Mouse (Mus musculus) embryonic facial prominence, embryonic 14.5 days (tissue): ENCODE data around the gene Gse1. TPM values are rescaled to one million over a fixed set of nuclear protein-coding genes. Genes with fewer than 3 reads are reported as not detected.
A peak's percentile ranks its signal among the peaks of the same experiment; 100 is the strongest.

Experiments
- ATAC-seq: fragments of 200-750 bp; cut with Nextera tagmentation; 2 replicates; pipeline ENCODE4 v1.8.0; 2017; ENCODE audit warnings: low read depth, moderate number of reproducible peaks, moderate TSS enrichment
- DNase-seq: peaks from one replicate; pipeline ENCODE4 v3.0.0-alpha.2; 2015; ENCODE audit warnings: low spot score
- H3K27ac ChIP-seq: fragments of 300-500 bp; sonication (generic); replicated peaks from 2 replicates; pipeline ENCODE4 v1.5.1; 2014; ENCODE audit warnings: low read depth, mild to moderate bottlenecking, low read length, moderate library complexity
- H3K27me3 ChIP-seq: fragments of 300-500 bp; sonication (generic); replicated peaks from 2 replicates; pipeline ENCODE4 v1.6.1; 2014; ENCODE audit warnings: low read length; ENCODE audit not compliant: control insufficient read depth, insufficient read depth
- H3K36me3 ChIP-seq: fragments of 300-500 bp; sonication (generic); 2 replicates; pipeline ENCODE4 v1.6.1; 2014; ENCODE audit warnings: low read length, mixed read lengths; ENCODE audit not compliant: control insufficient read depth, insufficient read depth
- H3K4me1 ChIP-seq: fragments of 300-500 bp; sonication (generic); 2 replicates; pipeline ENCODE4 v1.6.1; 2014; ENCODE audit warnings: antibody characterized with exemption, low read length; ENCODE audit not compliant: control insufficient read depth, insufficient read depth
- H3K4me2 ChIP-seq: fragments of 300-500 bp; sonication (generic); 2 replicates; pipeline ENCODE4 v1.6.1; 2014; ENCODE audit warnings: low read depth, mild to moderate bottlenecking, low read length, moderate library complexity, mixed read lengths
- H3K4me3 ChIP-seq: fragments of 300-500 bp; sonication (generic); 2 replicates; pipeline ENCODE4 v1.5.1; 2014; ENCODE audit warnings: low read depth, mild to moderate bottlenecking, low read length
- H3K9ac ChIP-seq: fragments of 300-500 bp; sonication (generic); 2 replicates; pipeline ENCODE4 v1.6.1; 2014; ENCODE audit warnings: low read depth, mild to moderate bottlenecking, low read length, moderate library complexity, mixed read lengths
- H3K9me3 ChIP-seq: fragments of 300-500 bp; sonication (generic); 2 replicates; pipeline ENCODE4 v1.6.1; 2016; ENCODE audit warnings: low read length; ENCODE audit not compliant: control insufficient read depth
- WGBS: fragments of 180-500 bp; shearing (Covaris S2); extraction: QIAGEN DNeasy Blood & Tissue Kit; methylation state at CpG from one replicate; pipeline ENCODE4 v1.1.7; 2014; 5-methylcytosine and 5-hydroxymethylcytosine counted together
- polyA plus RNA-seq: library from polyadenylated mRNA; unstranded; fragments of >200 nt; fragmentation: Nextera tagmentation; extraction: Ambion mirVana; gene quantifications from 2 replicates; pipeline ENCODE4 v1.2.1, GENCODE M21; 2014

The Gse1 gene
- polyA plus RNA-seq, 1 experiment from 2014 or later: 8.7 TPM

DNA sequence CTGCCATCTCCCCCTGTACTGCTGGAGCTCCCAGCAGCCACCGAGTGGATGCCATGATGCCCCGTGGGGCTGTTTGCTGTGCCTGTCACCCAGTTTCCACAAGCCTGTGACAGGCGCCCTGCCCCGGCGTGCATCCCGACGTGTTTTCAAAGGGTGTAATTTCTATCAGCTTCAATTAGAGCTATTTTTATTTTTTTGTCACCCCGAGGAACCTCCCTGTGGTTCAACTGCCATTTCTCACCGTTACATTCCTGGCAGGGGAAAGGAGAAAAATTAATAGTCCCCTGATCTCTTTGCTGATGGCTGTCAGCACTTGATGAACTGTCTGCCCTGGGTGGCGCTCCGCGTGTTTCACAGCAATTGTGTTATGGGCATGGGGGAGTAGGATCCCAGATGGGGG lies 115.3 kb downstream of the Gse1 start:
- WGBS: 68% methylated on average over 11 of the region's 12 CpGs
- H3K4me2 ChIP-seq: no peak overlapping the region
- H3K9ac ChIP-seq: no peak overlapping the region
- no peaks in the 10 kb centered on the region for H3K9me3 ChIP-seq
- H3K27ac ChIP-seq: no peak overlapping the region
- peaks cover 19% of the 10 kb centered on the region for H3K4me1 ChIP-seq
- no peaks in the 10 kb centered on the region for H3K27me3 ChIP-seq
- no peak for ATAC-seq
- no peak overlapping the region for H3K4me3 ChIP-seq
- no peaks in the 10 kb centered on the region for H3K36me3 ChIP-seq
- DNase-seq: no peak

DNA sequence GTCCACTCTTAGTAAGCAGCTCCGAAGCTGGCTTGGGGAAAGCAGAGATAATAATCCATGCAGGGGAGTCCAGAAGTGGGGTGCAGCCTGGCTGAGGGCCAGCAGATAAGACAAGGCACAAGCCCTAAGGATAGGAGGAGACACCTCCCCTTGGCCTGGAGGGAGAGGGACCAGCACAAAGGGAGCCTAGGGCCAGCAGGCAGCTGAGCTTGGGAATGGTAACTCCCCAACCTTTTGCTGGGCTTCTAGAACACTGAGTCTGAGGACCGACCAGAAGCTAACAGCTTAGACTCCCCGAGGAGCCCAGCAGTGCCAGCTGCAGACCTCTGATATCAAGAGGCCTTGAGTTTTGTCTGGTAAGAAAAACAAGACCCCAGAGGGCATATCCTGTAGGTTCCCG lies 115.9 kb downstream of the Gse1 start:
- no peaks in the 10 kb centered on the region for H3K27me3 ChIP-seq
- no peak overlapping the region for H3K9ac ChIP-seq
- no peak overlapping the region for H3K27ac ChIP-seq
- H3K9me3 ChIP-seq: no peaks in the 10 kb centered on the region
- H3K4me2 ChIP-seq: no peak overlapping the region
- H3K4me3 ChIP-seq: no peak overlapping the region
- no peak for DNase-seq
- no peaks in the 10 kb centered on the region for H3K36me3 ChIP-seq
- no peak for ATAC-seq
- 17% methylated on average over 4 of the region's 4 CpGs for WGBS
- peaks cover 19% of the 10 kb centered on the region for H3K4me1 ChIP-seq

DNA sequence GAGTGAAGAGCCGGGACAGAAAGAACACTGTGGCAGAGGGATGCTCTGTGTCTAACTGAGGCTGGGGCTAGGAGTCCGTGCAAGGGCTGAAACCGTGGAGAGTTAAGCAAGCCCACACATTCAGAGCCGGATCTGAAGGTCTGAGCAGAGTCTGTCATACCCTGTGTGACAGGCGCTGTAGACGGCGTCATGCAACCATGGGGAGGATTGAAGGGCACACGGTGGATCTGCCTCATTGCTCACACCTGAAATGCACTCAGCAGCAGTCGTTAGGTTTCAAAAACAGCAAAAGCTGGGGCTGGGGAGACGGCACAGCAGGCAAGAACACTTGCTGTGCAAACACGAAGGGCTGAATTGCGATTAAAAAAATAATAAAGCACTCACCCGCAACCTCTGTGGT lies 116.3 kb downstream of the Gse1 start:
- H3K4me1 ChIP-seq: peaks cover 19% of the 10 kb centered on the region

DNA sequence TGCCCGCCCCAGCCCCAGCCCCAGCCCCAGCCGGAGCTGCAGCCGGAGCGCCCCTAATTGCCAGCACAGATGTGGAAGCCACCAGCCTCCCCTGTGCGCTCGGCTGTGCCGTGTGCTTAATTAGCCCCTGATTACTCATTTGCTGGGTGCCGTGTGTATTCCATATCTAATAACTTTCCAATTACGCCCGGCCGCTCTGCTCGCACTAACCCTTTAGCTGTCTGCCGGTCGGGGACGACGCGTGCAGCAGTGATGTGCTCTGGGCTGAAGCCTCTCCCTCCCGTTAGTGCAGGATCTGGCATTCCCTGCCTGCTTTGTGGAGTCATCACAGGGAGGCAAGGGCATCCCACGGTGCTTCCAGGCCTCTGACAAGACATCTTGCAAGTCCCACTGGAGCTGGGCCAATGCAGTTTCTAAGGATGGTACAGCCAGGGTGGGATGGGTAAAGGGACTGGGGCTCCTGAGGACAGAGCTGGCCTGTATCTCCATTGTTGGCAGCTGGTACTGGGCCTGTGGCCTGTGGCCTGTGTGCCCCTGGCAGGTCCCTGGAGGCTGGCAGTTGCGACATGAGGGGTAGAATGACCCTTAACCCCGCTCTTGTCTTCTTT lies 119.6 kb downstream of the Gse1 start:
- Histone ChIP-seq H3K4me1 (peaks cover 25% of the 10 kb centered on the region), H3K9ac (0 out of 2 replicates have a peak overlapping the region, but pooled peaks have one; percentile 5), H3K4me2 (no peak overlapping the region; the same call in 1 of the 2 replicates), H3K36me3 (no peaks in the 10 kb centered on the region), H3K27me3 (no peaks in the 10 kb centered on the region), H3K27ac (no peak overlapping the region), H3K4me3 (no peak overlapping the region), H3K9me3 (no peaks in the 10 kb centered on the region)
- DNase-seq (no peak), ATAC-seq (peak; percentile 73)
- WGBS: 53% methylated on average over 18 of the region's 21 CpGs

More for the DNA sequence above, 116.3 kb downstream of the Gse1 start:
- H3K36me3 ChIP-seq: no peaks in the 10 kb centered on the region
- H3K9ac ChIP-seq: no peak overlapping the region
- no peak overlapping the region for H3K4me3 ChIP-seq
- no peaks in the 10 kb centered on the region for H3K9me3 ChIP-seq
- DNase-seq (no peak), ATAC-seq (no peak)
- H3K27me3 ChIP-seq: no peaks in the 10 kb centered on the region
- H3K4me2 ChIP-seq: no peak overlapping the region
- 29% methylated on average over 13 of the region's 13 CpGs for WGBS
- H3K27ac ChIP-seq: no peak overlapping the region

DNA sequence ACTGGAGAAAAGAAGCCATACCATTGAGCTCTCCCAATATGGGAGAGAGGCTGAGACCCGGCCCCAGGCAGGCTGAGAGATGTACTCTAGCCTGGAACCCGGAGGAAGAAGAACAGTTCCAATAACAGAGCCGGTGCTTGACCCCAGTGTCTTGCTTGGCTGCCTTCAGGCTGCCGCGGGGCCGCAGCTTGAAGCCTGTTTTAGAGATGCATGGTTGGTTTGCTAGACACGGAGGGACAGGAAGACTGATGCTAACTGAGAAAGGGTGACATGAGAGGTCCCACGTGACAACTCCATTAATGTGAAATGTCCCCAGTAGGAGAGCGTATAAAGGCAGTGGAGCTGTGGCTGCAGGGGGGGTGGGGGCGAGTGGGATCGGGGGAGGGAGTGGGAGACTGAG lies 120.7 kb downstream of the Gse1 start:
- DNase-seq: no peak
- Histone ChIP-seq H3K27me3 (no peaks in the 10 kb centered on the region), H3K9me3 (no peaks in the 10 kb centered on the region), H3K4me3 (no peak overlapping the region), H3K27ac (no peak overlapping the region), H3K9ac (no peak overlapping the region), H3K36me3 (no peaks in the 10 kb centered on the region), H3K4me2 (no peak overlapping the region), H3K4me1 (peaks cover 20% of the 10 kb centered on the region)
- ATAC-seq: no peak
- 33% methylated on average over 11 of the region's 11 CpGs for WGBS

DNA sequence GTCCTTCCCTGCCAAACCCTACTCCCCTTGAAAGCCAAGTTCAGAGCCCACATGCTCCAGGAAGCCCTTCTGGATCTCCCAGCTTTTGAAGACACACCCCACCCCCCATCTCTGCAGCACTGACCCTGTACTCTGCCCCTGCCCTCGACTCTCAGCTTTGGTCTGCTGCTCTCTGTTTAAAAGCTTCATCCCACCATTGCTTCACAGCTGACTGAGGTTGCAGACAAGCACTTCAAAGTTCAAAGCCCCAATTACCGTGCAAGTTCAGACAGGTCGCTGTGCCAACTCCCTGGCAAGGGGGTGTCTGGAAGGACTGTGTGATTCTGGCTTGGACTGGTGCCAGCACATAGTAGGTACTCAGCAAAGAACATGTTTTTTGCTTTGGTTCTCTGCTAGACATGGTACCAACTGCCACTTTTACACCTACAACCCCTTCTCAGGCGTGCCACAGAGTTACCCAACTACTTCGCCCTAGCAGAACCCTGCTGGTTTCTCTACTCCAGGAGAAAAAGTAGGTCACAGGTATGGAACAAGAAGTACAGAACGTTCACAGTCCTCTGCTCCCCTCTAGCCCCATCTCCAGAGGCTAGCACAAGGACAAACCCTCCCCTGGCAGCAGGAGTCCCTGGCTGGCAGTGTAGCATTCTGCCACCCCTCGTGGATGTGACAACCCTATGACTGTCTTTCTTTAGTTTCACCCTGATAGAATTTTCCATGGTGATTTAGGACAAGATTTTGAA lies 123.2 kb downstream of the Gse1 start:
- no peak overlapping the region for H3K4me2 ChIP-seq
- WGBS: 56% methylated on average over 7 of the region's 7 CpGs
- ATAC-seq: no peak

DNA sequence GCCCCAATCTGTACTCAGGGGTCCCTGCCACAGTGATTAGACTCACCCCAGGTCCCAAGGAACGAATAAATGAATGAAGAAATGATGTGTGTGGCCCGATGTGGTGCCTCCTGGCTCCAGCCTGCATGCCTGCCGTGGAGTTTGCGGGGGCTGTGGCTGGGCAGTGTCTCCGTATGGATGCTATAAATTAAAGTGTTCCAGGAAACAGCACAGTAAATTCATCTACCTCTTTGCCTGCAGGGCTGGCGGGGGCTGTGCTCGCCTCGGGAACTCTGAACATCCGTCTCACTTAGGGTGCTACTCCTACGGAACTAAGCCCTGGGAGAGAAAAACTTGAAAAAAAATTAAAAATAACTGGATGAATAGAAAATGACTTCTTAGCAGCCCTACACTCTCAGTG lies 123.8 kb downstream of the Gse1 start:
- no peak overlapping the region; the same call in 1 of the 2 replicates for H3K9ac ChIP-seq
- no peak overlapping the region for H3K27ac ChIP-seq
- no peak overlapping the region for H3K4me2 ChIP-seq
- no peak for ATAC-seq
- 40% methylated on average over 10 of the region's 10 CpGs for WGBS
- H3K9me3 ChIP-seq: no peaks in the 10 kb centered on the region
- H3K4me3 ChIP-seq: no peak overlapping the region
- H3K27me3 ChIP-seq: no peaks in the 10 kb centered on the region
- no peak for DNase-seq
- H3K36me3 ChIP-seq: no peaks in the 10 kb centered on the region
- H3K4me1 ChIP-seq: peaks cover 15% of the 10 kb centered on the region

More for the DNA sequence above, 123.2 kb downstream of the Gse1 start:
- H3K36me3 ChIP-seq: no peaks in the 10 kb centered on the region
- DNase-seq: no peak
- H3K9me3 ChIP-seq: no peaks in the 10 kb centered on the region
- no peak overlapping the region for H3K9ac ChIP-seq
- H3K27me3 ChIP-seq: no peaks in the 10 kb centered on the region
- no peak overlapping the region for H3K27ac ChIP-seq
- H3K4me1 ChIP-seq: peaks cover 15% of the 10 kb centered on the region
- no peak overlapping the region for H3K4me3 ChIP-seq

DNA sequence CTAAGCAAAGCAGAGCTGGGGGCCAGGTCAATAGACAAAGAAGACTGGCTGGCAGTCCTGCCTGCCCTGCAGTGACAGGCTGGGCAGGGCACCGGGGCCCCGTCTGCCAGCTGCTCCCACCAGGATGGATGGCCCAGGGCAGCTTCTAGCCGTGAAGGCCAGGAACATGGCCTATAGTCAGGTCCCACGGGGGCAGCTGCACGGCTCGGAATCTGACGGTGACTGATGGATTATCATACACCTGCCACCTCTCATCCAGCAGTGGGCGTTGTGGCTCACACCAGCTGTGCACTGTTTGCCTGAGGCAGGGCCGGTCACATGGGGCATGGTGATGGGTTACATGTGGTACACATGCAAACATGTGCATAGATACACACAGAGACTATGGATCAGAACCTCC lies 127.8 kb downstream of the Gse1 start:
- DNase-seq: no peak
- H3K9ac ChIP-seq: no peak overlapping the region
- WGBS: 56% methylated on average over 2 of the region's 9 CpGs
- no peaks in the 10 kb centered on the region for H3K9me3 ChIP-seq
- H3K27me3 ChIP-seq: no peaks in the 10 kb centered on the region
- no peak overlapping the region for H3K4me3 ChIP-seq
- peaks cover 13% of the 10 kb centered on the region for H3K4me1 ChIP-seq
- peak; percentile 56 for ATAC-seq
- no peaks in the 10 kb centered on the region for H3K36me3 ChIP-seq
- H3K4me2 ChIP-seq: no peak overlapping the region
- H3K27ac ChIP-seq: no peak overlapping the region

DNA sequence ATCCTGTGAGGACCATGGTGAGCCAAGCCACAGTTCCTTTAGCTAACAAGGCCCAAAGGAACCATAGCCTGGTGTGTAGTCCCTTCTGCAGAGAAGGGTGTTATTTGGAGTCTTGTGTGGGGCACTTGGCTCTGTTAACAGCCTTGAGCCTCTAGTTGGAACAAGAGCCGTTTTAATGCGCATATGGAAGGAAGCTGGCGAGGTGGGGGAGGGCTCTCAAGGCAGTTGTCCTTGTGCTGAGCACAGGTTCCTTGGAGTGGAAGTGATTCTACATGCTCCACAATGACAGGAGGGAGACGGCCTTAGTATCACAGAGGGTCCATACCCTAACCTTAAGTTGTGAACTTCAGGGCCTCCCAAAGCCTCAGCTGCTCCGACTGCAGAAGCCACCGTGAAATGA lies 129.2 kb downstream of the Gse1 start:
- Histone ChIP-seq H3K4me2 (no peak overlapping the region), H3K4me3 (no peak overlapping the region), H3K27me3 (no peaks in the 10 kb centered on the region), H3K36me3 (no peaks in the 10 kb centered on the region), H3K9ac (no peak overlapping the region), H3K9me3 (no peaks in the 10 kb centered on the region), H3K27ac (no peak overlapping the region), H3K4me1 (peaks cover under 1% of the 10 kb centered on the region)
- ATAC-seq: no peak
- WGBS: 68% methylated on average over 6 of the region's 6 CpGs
- no peak for DNase-seq
